Mouse (Mus musculus) heart, adult 2 months (tissue): ENCODE data around the gene Rasgrp2.

ENCODE experiments used
- CTCF ChIP-seq: fragments of 200-600 bp; IDR thresholded peaks from 2 replicates; pipeline ENCODE4 v1.8.1; 2022; ENCODE audit warnings: antibody characterized with exemption, mild to moderate bottlenecking, moderate library complexity
- EP300 ChIP-seq: fragments of 200-500 bp; IDR thresholded peaks from 2 replicates; pipeline ENCODE4 v1.6.1; 2011; ENCODE audit warnings: low read depth, low read length, control low read depth; ENCODE audit not compliant: insufficient read depth
- POLR2A ChIP-seq: fragments of 200-500 bp; IDR thresholded peaks from 2 replicates; pipeline ENCODE4 v1.6.1; 2011; ENCODE audit warnings: mild to moderate bottlenecking, low read depth, low read length, control low read depth; ENCODE audit not compliant: insufficient read depth

GRCm38 (mm10) chr19:6392743-6393393, 6.3 kb upstream of the Rasgrp2 start:
- TF ChIP-seq CTCF (peak; percentile 62), POLR2A (no peak), EP300 (no peak)
